In genomic region chr3:56764336-56764735, GRCm38 (mm10) we compare ENCODE assay signal across 10 mouse cellular contexts.
DNase-seq lines count a peak whose midpoint lies in the region.
"Had no signal": no experiment of that assay in that cellular context is flagged by ENCODE, and none has a peak within 500 bp of the region (broad histone marks: within the 10 kb centered on the region; RNA-seq: fewer than 3 reads in every experiment).

No protein-coding gene starts in this region.

- peak; percentile 56 to 58 for DNase-seq in cerebellum, postnatal 10 days
- DNase-seq in cerebellum, adult 11-12 months: no peak
- DNase-seq: adrenal gland, adult 2 months; adrenal gland, adult 8-10 months; adrenal gland, postnatal 10 days; adrenal gland, postnatal 14 days; adrenal gland, postnatal 25 days; adrenal gland, postnatal 36 days; B cell, adult 2 months; cerebellum, adult 8-10 months had no signal
